Mouse (Mus musculus) adrenal gland, postnatal 14 days (tissue): Measurements from ENCODE around the gene Zfp27. TPM values are rescaled to one million over a fixed set of nuclear protein-coding genes. Genes with fewer than 3 reads are reported as not detected.
"Not testable (repeated sequence)": the region's sequence is repeated elsewhere in the genome, so short reads cannot be mapped to it uniquely, and the experiment has no call there.

Experiments used
- DNase-seq: peaks from one replicate; pipeline ENCODE4 v3.0.0; 2021; ENCODE audit warnings: mixed read lengths
- microRNA-seq, 2 experiments: library from miRNA; unstranded; fragments of <30 nt; microRNA quantifications; one replicate each; pipeline ENCODE4 v1.2.0; 2021
- total RNA-seq: library from RNA; stranded (reverse); gene quantifications from 2 replicates; pipeline ENCODE4 v1.2.3, GENCODE M21; 2021

Gene Zfp27
- total RNA-seq, 1 experiment from 2014 or later, result 12.2 TPM

GRCm38 (mm10) chr7:29890501-29890900 lies 15.9 kb downstream of the Zfp27 start:
- DNase-seq, result no peak

DNA sequence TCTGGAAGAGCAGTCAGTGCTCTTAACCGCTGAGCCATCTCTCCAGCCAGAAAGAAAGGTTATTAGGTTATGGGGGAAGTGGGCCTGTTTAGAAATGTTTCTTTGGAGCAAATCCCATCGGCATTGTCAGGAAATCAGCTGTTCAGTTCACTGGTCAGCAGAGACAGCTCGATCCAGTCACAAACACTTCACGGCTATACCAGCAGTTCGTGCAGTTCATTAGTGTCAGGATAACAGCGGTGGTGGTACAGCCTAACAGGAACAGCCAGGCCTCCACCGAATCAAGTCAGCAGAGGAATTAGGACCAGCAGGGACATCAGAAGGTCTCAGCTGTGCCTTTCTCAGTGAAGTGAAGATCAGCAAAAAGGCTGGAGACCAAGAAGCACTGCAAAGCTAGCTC lies 25.5 kb downstream of the Zfp27 start:
- no peak for DNase-seq

DNA sequence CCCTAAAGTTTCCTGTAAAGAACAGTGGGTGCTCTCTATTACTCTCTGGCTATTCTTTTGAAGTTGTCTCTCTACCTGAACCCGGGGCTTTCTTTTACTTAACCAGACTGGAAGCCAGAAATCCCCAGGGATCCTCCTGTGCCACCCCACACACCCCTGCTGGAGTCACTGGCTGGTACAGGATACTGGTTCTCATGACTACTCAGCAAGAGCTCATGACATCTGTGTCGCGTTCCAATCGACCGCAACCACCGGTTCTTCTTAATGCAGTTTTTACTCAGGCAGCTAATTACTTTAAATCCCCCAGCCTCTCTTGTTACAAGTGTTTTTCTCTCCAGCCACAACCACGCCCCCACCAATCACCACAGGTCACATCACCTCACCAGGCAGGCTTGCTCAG lies 26.3 kb downstream of the Zfp27 start:
- DNase-seq, result no peak

GRCm38 (mm10) chr7:29877561-29877960 lies 28.8 kb downstream of the Zfp27 start:
- not testable (repeated sequence) for DNase-seq

GRCm38 (mm10) chr7:29874256-29874655 lies 32.1 kb downstream of the Zfp27 start:
- no peak for DNase-seq

DNA sequence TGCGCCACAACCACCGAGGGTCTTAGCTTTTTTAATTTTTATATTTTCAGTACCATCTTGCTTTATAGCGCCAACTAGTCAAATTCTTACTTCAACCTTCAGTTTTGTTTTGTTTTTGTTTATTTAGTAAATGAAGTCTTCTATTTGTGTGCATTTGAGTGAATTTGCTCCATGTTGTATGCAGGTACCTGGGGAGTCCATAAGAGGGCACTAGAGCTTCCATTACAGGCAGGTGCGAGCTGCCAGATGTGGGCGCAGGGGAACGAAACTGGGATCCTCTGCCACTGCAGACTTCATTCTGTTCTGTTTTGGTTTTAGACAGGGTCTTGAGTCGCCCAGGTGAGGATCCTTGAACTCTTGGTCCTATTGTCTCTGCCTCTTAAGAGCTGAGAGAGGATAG lies 44.7 kb downstream of the Zfp27 start:
- DNase-seq, result no peak

DNA sequence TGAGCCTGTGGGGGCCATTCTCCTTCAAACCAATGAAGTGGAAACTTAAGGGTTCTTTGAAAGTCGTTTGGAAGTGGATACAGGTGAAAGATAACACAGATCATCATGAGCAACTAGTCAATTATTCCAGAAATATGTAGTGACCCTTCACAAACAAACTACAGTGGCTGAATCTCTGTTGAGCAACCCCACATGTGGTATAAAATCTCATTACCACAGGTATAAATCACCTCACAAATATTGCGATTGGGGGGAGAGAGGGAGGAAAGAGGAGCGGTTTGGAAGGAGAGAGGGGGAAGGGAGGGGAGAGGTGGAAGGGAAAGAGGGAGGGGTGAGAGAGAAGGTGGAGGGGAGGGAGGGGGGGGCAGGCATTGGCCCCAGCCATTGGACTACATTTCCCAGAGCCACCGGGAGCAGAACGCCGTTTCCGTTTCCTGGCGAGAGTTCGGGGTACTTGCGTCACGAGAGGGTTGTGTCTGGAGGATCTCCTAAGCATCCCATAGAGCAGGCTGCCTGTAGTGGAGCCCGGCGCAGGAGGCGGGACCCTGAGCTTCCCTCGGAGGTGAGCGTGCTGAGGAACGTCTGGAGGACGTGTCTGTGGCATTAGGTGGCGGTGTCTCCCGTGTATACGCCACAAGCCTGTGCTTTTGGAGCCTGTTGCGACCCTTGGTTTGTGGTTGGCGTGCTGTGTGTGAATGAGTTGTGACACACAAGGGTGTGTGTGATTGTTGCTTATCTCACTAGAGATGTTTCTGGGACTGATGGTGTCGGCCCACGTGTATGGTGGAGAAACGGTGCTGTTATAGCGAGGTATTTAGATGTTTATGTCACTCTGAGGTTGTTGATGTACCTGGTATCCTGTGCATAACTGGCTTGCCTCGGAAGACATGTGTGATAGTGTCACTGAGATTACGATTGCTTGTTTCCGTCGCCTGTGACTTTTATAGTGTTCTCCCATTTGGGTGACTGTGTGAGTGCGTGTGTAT lies 46.5 kb downstream of the Zfp27 start, which contains the start of gene Zfp420:
TSS of gene Zfp420 (plus strand) at position 448 of the 986 bp plus-strand sequence.
- DNase-seq, result peak; percentile 92

- DNase-seq, result peak; percentile 85
Observed at GRCm38 (mm10) chr7:29853219-29853842, 53.0 kb downstream of the Zfp27 start, which contains the start of gene Zfp940. Zfp940 (minus strand) TSS chr7:29853669.

DNA sequence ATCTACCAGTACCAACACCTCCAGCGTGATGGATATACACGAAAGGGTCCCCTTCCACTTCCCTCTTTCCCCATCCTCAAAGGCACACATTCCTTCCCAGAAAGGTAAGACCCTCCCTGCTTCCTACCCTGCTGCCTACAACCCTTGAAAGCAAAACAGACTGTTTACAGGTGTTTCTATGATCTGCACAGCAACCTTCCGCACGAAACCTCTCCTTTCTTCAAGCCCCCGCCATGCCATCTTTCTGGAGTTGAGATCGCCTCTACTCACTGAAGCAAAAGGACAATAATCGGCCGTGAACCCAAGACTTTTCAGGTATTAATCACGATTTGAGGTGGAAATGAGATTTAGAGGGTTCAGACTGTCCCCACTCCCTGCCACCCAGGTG lies 53.5 kb downstream of the Zfp27 start:
- DNase-seq, result no peak

DNA sequence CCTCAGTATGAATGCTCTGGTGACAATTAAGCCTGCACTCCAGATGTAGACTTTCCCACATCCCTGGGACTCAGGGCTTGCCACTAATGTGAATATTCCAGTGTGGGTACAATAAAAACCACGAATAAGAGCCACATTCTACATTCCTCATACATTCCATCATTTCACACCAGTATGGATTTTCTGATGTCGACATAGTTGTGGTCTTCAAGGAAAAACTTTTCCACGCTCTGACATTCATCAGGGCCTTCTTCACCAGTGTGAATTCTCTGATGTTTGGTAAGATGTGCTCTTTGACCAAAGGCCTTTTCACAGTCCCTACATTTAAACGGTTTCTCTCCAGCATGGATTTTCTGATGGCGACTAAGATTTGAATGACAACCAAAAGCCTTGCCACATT lies 61.8 kb downstream of the Zfp27 start:
- no peak for DNase-seq

Small RNA genes within 50 kb of the gene (microRNA-seq; reads per million reads assigned to microRNA genes)
- gene Mir7668, result 1.1 to 2.1 reads per million in 2 experiments

Other genes with a start within 250 kb of the Zfp27 start
- gene Catsperg2, start 179.5 kb downstream of the Zfp27 start, total RNA-seq, result not detected in 2 replicates
- gene Zfp84, start 138.0 kb downstream of the Zfp27 start, total RNA-seq, result 14.6 and 15.4 TPM in 2 replicates
- 3.6 and 4.1 TPM in 2 replicates for gene Zfp30, start 122.6 kb downstream of the Zfp27 start, total RNA-seq
- 13.3 and 14.1 TPM in 2 replicates for gene Zfp790, start 90.5 kb downstream of the Zfp27 start, total RNA-seq
- 1.1 and 3.3 TPM in 2 replicates for gene Zfp940, start 52.9 kb downstream of the Zfp27 start, total RNA-seq
- gene Zfp420, start 46.6 kb downstream of the Zfp27 start, total RNA-seq, result 4.3 TPM in 2 replicates
- 4.7 and 6.5 TPM in 2 replicates for gene Zfp383, start 1.7 kb upstream of the Zfp27 start, total RNA-seq
- 10.1 and 12.4 TPM in 2 replicates for gene Zfp74, start 47.5 kb upstream of the Zfp27 start, total RNA-seq
- 15.2 and 16.4 TPM in 2 replicates for gene Zfp568, start 77.4 kb upstream of the Zfp27 start, total RNA-seq
- gene Zfp14, start 144.8 kb upstream of the Zfp27 start, total RNA-seq, result 2.0 and 3.7 TPM in 2 replicates
- 2.7 TPM in 1 of 2 replicates, not detected in the other for gene Zfp82, start 166.3 kb upstream of the Zfp27 start, total RNA-seq
- gene Gm26920, start 183.8 kb upstream of the Zfp27 start, total RNA-seq, result 0.45 and 1.4 TPM in 2 replicates
- gene Zfp566, start 184.0 kb upstream of the Zfp27 start, total RNA-seq, result 1.6 and 2.5 TPM in 2 replicates
- 36.9 and 45.6 TPM in 2 replicates for gene Zfp260, start 188.2 kb upstream of the Zfp27 start, total RNA-seq
- 3.9 and 5.7 TPM in 2 replicates for gene Zfp382, start 215.4 kb upstream of the Zfp27 start, total RNA-seq